Mouse (Mus musculus) liver, embryonic 12.5 days (tissue): ENCODE results near the gene S100a3. TPM values are rescaled to one million over a fixed set of nuclear protein-coding genes. Genes with fewer than 3 reads are reported as not detected.

ENCODE experiments used
- ATAC-seq: fragments of 200-750 bp; cut with Nextera tagmentation; 2 replicates; pipeline ENCODE4 v1.8.0; 2017; ENCODE audit warnings: moderate number of reproducible peaks, mild to moderate bottlenecking, moderate library complexity
- H3K27ac ChIP-seq: fragments of 300-500 bp; sonication (generic); 2 replicates; pipeline ENCODE4 v1.5.1; 2016; ENCODE audit warnings: mild to moderate bottlenecking
- H3K27me3 ChIP-seq: fragments of 300-500 bp; sonication (generic); replicated peaks from 2 replicates; pipeline ENCODE4 v1.6.1; 2016; ENCODE audit warnings: mild to moderate bottlenecking, moderate library complexity
- H3K36me3 ChIP-seq: fragments of 300-500 bp; sonication (generic); 2 replicates; pipeline ENCODE4 v1.6.1; 2016; ENCODE audit warnings: mild to moderate bottlenecking, moderate library complexity
- H3K4me1 ChIP-seq: fragments of 300-500 bp; sonication (generic); 2 replicates; pipeline ENCODE4 v1.6.1; 2016
- H3K4me2 ChIP-seq: fragments of 300-500 bp; sonication (generic); 2 replicates; pipeline ENCODE4 v1.6.1; 2016; ENCODE audit warnings: mild to moderate bottlenecking, moderate library complexity
- H3K4me3 ChIP-seq: fragments of 300-500 bp; sonication (generic); 2 replicates; pipeline ENCODE4 v1.5.1; 2016; ENCODE audit warnings: mild to moderate bottlenecking, moderate library complexity
- H3K9ac ChIP-seq: fragments of 300-500 bp; sonication (generic); 2 replicates; pipeline ENCODE4 v1.6.1; 2016; ENCODE audit warnings: mild to moderate bottlenecking, moderate library complexity
- H3K9me3 ChIP-seq: fragments of 300-500 bp; sonication (generic); replicated peaks from 2 replicates; pipeline ENCODE4 v1.6.1; 2016; ENCODE audit warnings: mild to moderate bottlenecking, moderate library complexity
- WGBS: fragments of 180-500 bp; shearing (Covaris S2); methylation state at CpG from one replicate; pipeline ENCODE4 v1.1.7; 2016; ENCODE audit not compliant: insufficient replicate concordance; 5-methylcytosine and 5-hydroxymethylcytosine counted together
- polyA plus RNA-seq: library from polyadenylated mRNA; unstranded; fragments of >200 nt; fragmentation: Nextera tagmentation; extraction: Ambion mirVana; gene quantifications from 2 replicates; pipeline ENCODE4 v1.2.1, GENCODE M21; 2016

Gene S100a3
- polyA plus RNA-seq, result 0.04 TPM in 1 of 2 replicates, not detected in the other

DNA sequence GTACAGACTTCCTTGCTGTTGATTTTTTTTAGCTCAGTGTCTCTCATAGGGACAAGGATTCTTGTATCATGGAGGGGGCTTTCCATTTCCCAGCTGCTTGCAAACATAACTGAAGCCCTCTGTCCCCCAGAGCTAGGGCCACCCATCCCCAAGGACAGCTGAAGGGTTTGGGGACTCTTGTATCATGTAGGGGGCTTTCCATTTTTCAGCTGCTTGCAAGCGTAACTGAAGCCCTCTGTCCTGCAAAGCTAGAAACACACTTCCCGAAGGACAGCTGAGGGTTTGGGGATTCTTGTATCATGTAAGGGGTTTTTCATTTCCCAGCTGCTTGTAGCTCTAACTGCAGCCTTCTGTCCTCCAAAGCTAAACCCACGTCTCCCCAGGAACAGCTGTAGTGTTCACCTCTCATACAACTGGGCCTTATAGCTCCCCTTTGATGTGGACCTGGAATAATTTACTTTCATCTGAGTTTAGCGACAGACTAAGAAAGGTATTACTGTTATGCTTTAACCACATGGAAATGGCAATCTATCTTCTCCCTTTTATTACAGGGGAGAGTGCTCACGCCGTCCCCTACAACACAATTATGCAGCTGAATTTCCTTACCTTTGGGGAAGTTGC is at the start of gene S100a3:
S100a3 (plus strand) TSS at position 571 of the 621 bp plus-strand sequence.
- no peaks in the 10 kb centered on the region for H3K36me3 ChIP-seq
- H3K4me2 ChIP-seq, result no peak within 1 kb of the TSS
- H3K27me3 ChIP-seq, result no peaks in the 10 kb centered on the region; the same call in 1 of the 2 replicates
- no peak for ATAC-seq
- H3K27ac ChIP-seq, result no peak within 1 kb of the TSS
- H3K9me3 ChIP-seq, result no peaks in the 10 kb centered on the region
- H3K9ac ChIP-seq, result no peak within 1 kb of the TSS
- H3K4me3 ChIP-seq, result no peak within 1 kb of the TSS
- WGBS, result 55% methylated on average over 6 of the region's 6 CpGs
- H3K4me1 ChIP-seq, result no peaks in the 10 kb centered on the region

DNA sequence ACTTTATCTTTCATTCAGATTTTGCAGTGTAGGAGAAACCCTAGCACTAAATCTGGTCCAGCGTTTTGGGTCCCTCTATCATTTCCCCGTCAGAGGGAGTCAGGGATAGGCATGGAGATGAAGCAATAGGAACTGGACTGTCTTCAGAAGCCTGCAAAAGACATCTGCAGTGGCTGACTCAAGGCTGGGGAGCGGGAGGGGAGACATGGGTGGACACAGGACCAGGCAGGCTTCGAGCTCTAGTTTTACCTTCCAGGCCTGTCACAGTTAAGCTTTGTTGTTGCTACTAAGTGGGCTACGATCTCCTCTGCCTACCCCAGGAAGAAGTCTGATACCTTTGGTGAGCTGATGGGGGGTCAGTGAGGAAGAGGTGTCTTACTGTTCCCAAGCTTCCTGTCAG is 48.1 kb upstream of the S100a3 start:
- WGBS, result 73% methylated on average over 5 of the region's 5 CpGs
- ATAC-seq, result no peak
- Histone ChIP-seq H3K9me3 (no peaks in the 10 kb centered on the region), H3K9ac (no peak overlapping the region; the same call in 1 of the 2 replicates), H3K27ac (no peak overlapping the region), H3K4me1 (peaks cover 45% of the 10 kb centered on the region), H3K27me3 (peaks cover 23% of the 10 kb centered on the region), H3K36me3 (peaks cover 10% of the 10 kb centered on the region), H3K4me3 (no peak overlapping the region), H3K4me2 (no peak overlapping the region)

DNA sequence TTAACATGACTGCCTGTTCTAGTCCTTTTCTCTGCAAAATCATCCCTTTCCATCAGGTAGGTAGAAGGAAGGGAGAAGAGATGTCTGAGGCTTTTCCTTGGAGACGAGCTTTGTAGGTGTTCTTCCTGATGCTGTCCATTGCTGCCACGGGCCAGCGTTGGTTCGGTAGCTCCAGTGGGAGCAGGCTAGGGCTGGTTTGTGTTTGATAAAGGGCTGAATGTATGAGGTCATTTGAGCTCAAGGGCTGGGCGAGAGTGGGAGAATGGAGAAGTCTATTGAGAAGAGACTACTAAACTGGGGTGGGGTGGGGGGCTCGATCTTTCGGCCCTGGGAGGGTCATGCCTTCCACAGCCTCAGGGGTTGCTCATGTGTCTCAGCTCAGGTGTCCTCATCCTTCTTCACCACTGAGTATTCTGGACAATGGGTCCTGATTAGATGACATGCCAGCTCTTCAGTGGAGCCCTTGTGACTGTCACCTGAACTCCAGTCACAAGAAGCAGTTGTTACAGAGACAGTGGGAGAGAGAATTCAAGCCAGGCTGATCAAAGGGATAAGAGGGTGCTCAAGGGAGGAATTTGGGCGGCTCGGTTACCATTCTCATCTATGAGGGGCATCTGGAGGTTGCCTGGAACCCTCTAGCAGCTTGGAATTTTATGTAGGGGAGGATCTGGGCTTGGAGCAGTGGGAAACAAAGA is 47.3 kb upstream of the S100a3 start:
- H3K4me1 ChIP-seq, result peaks cover 37% of the 10 kb centered on the region
- WGBS, result 64% methylated on average over 9 of the region's 9 CpGs
- no peaks in the 10 kb centered on the region for H3K9me3 ChIP-seq
- H3K36me3 ChIP-seq, result peaks cover 5% of the 10 kb centered on the region; the same call in 1 of the 2 replicates
- H3K27me3 ChIP-seq, result peaks cover 23% of the 10 kb centered on the region
- no peak for ATAC-seq
- no peak overlapping the region for H3K27ac ChIP-seq
- no peak overlapping the region for H3K9ac ChIP-seq
- no peak overlapping the region for H3K4me3 ChIP-seq
- peak overlapping the region; percentile 95; the same call in 1 of the 2 replicates for H3K4me2 ChIP-seq

DNA sequence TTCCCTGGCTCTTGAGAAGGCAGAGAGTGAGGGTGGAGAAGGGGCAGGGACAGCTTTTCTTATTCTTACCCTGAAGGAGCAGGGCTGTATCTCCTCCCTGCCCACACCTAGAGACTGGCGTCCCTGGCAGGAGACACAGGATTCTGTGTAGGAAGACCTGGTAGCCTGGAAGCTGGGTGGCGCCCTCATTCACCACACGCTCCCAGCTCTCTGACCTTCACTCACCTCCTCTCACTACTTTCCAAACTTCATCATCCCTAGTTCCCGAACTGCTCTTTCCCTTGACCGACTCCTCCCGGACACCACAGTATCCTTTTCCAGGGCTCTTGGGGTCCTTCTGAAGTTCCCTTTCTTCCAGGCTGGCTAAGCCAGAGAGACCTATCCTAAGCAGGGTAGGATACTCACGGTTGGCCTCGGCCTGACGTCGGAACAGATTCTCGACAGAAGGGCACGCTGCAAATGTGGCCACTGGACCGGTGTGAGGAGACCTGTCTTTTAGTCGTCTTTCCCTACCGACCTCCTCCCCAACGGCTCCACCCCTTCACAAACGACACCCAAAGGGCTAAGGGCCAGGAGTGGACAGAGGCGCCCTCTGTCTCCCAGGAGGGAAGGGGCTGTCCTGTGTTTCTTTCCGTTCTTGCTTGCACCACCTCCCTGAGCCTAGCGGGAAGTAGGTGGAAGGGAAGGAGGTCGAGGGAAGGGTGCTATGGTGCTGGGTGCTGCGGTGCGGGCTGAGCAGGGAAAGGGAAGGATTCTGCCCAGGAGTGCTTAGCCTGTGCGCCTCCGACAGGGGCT is 46.4 kb upstream of the S100a3 start, which contains the start of the genes S100a1 and S100a13:
S100a1 (minus strand) TSS at position 597 of the 795 bp plus-strand sequence.
S100a13 (plus strand) TSS at position 640 of the 795 bp plus-strand sequence.
- ATAC-seq, result peak; percentile 51
- Histone ChIP-seq H3K9me3 (no peaks in the 10 kb centered on the region), H3K4me2 (peak within 1 kb of the TSS; percentile 95), H3K4me3 (peak within 1 kb of the TSS; percentile 61), H3K9ac (peak within 1 kb of the TSS; percentile 68), H3K27ac (peak within 1 kb of the TSS; percentile 17; the same call in 1 of the 2 replicates), H3K4me1 (peaks cover 34% of the 10 kb centered on the region), H3K36me3 (peaks cover 5% of the 10 kb centered on the region; the same call in 1 of the 2 replicates), H3K27me3 (peaks cover 23% of the 10 kb centered on the region)
- WGBS, result 3% methylated on average over 25 of the region's 25 CpGs

DNA sequence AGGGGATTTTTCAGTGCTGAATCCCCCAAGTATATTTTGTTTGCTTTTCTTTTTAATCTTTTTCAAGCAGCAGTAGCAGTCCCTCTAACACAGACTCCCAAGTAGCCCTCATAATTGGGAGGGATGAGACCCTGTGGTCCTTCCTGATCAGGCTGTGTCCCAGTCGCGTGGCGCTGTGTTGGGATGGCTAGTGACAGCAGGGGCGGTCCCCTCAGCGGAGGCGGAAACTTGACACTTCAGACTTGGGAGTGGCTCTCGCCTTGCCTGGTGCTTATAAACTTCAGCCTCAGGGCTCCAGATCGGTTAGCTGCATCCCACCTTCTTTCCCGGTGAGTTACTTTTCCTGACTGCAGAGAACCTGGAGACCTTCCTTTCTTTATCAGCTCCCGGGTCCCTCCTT is 45.7 kb upstream of the S100a3 start:
- Histone ChIP-seq H3K36me3 (peaks cover 5% of the 10 kb centered on the region; the same call in 1 of the 2 replicates), H3K27me3 (peaks cover 23% of the 10 kb centered on the region), H3K9ac (peak overlapping the region; percentile 68), H3K4me3 (peak overlapping the region; percentile 61), H3K27ac (peak overlapping the region; percentile 17; the same call in 1 of the 2 replicates), H3K9me3 (no peaks in the 10 kb centered on the region), H3K4me1 (peaks cover 32% of the 10 kb centered on the region), H3K4me2 (peak overlapping the region; percentile 95)
- ATAC-seq, result peak; percentile 86
- WGBS, result 0% methylated on average over 10 of the region's 10 CpGs

DNA sequence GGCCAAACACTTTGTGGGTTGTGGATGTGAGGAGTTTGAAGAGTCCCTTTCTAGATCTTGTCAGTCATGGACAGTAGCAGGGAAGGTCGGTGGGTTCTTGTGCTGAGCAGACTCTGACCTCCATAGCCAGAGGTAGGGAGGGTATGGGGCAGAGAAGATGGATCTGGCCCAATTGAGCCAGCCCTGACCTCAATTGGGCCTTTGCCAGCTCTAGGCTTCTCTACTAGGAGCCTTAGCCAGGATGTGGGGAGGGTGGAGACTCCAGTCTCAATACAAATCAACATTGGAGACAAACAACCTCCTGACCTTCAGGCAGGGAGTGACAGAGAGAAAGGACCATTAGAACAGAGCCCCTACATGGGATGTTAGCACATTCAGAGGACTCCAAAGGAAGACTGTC is 45.1 kb upstream of the S100a3 start:
- Histone ChIP-seq H3K4me3 (peak overlapping the region; percentile 61), H3K9ac (peak overlapping the region; percentile 68), H3K36me3 (peaks cover 5% of the 10 kb centered on the region; the same call in 1 of the 2 replicates), H3K27ac (no peak overlapping the region), H3K27me3 (peaks cover 23% of the 10 kb centered on the region), H3K4me1 (peaks cover 27% of the 10 kb centered on the region), H3K9me3 (no peaks in the 10 kb centered on the region), H3K4me2 (peak overlapping the region; percentile 95)
- 46% methylated on average over 1 of the region's 1 CpGs for WGBS
- peak; percentile 14; the same call in 1 of the 2 replicates for ATAC-seq

DNA sequence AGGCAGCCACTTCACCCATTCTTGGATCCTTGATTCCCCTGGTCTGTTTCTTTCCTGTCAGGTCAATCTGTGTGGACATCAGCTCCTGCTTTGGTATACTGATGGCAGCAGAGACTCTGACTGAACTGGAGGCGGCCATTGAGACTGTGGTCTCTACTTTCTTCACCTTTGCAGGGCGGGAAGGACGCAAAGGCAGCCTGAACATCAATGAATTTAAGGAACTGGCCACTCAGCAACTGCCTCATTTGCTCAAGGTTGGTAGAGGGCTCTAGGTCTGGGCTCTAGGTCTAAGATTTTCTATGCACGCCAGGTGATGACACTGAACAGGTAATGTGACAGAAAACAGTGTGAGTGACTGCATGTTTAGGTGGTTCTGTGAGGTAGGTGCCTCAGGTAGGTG is 44.6 kb upstream of the S100a3 start:
- peak overlapping the region; percentile 95; the same call in 1 of the 2 replicates for H3K4me2 ChIP-seq
- no peak overlapping the region for H3K4me3 ChIP-seq
- no peak for ATAC-seq

DNA sequence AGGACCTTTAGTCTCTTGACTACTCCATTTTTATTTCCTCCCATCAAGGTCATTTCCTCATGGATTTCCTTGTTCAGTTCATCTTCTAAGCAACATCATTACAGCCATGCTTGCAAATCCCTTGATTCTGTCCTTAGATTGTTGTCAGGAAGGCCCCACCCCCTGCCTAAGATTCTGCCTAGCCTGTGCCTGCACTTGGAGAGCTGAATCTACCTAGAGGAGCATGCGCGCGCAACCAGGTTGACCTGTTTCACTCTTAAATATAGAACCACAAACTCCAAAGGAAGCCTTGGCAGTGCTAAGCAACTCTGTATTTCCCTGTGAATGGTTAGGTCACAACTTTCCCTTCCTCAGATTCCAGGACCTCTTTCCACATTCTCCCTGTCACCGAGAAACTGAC is 42.7 kb upstream of the S100a3 start:
- Histone ChIP-seq H3K4me2 (no peak overlapping the region), H3K4me1 (peaks cover 26% of the 10 kb centered on the region), H3K27me3 (peaks cover 13% of the 10 kb centered on the region), H3K27ac (no peak overlapping the region), H3K9ac (no peak overlapping the region), H3K9me3 (no peaks in the 10 kb centered on the region), H3K36me3 (no peaks in the 10 kb centered on the region), H3K4me3 (no peak overlapping the region)
- no peak for ATAC-seq
- 75% methylated on average over 4 of the region's 4 CpGs for WGBS

More for the DNA sequence above, 44.6 kb upstream of the S100a3 start:
- 80% methylated on average over 4 of the region's 4 CpGs for WGBS
- Histone ChIP-seq H3K4me1 (peaks cover 26% of the 10 kb centered on the region), H3K27me3 (peaks cover 23% of the 10 kb centered on the region), H3K9ac (no peak overlapping the region), H3K27ac (no peak overlapping the region), H3K36me3 (peaks cover 2% of the 10 kb centered on the region; the same call in 1 of the 2 replicates), H3K9me3 (no peaks in the 10 kb centered on the region)

DNA sequence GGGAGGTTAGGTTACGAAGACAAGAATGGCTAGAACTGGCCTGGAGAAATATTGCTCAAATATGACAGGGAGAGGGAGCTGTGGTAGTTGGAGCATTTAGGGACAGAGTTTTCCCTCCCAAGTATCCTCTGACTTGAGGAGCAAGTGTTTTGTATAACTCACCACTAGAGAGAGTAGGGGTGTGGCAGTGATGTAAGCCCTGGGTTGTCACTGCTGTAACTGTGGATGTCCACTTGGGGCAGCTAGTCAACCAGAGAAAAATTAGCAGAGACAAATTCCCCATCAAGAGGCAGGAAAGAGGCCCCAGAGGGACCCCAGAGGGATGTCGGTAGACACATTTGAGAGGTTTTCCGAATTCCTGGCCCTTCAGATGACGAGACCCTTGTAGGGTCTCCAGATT is 35.0 kb upstream of the S100a3 start:
- no peak for ATAC-seq
- no peak overlapping the region for H3K9ac ChIP-seq
- WGBS, result 55% methylated on average over 4 of the region's 4 CpGs
- H3K9me3 ChIP-seq, result no peaks in the 10 kb centered on the region
- no peak overlapping the region for H3K4me3 ChIP-seq
- no peak overlapping the region for H3K27ac ChIP-seq
- H3K36me3 ChIP-seq, result peaks cover 3% of the 10 kb centered on the region; the same call in 1 of the 2 replicates
- H3K4me1 ChIP-seq, result no peaks in the 10 kb centered on the region
- H3K4me2 ChIP-seq, result no peak overlapping the region
- no peaks in the 10 kb centered on the region for H3K27me3 ChIP-seq

DNA sequence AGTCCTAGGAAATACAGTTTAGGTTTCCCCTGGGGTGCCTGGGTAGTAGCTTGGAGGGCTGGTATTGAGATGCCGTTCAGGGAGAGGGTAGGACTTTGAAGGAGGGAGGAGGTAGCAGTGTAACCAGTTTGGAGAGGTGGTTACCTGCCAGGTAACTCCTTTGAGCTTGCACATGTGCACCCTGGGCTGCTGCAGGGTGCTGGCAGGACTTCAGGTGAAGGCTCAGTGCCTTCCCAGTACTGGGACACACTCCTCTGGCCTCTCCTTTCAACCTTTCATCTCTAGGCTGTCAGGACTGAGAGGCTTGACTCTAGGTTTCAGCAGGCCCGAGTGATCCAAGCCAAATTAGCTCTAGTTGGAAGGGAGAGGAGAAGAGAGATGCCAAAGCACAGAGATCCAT is 34.3 kb upstream of the S100a3 start:
- no peak overlapping the region for H3K9ac ChIP-seq
- H3K4me1 ChIP-seq, result no peaks in the 10 kb centered on the region
- no peaks in the 10 kb centered on the region for H3K9me3 ChIP-seq
- no peaks in the 10 kb centered on the region for H3K27me3 ChIP-seq
- H3K27ac ChIP-seq, result no peak overlapping the region
- H3K4me2 ChIP-seq, result no peak overlapping the region
- WGBS, result 62% methylated on average over 2 of the region's 2 CpGs
- no peak overlapping the region for H3K4me3 ChIP-seq
- ATAC-seq, result no peak
- peaks cover 3% of the 10 kb centered on the region; the same call in 1 of the 2 replicates for H3K36me3 ChIP-seq

DNA sequence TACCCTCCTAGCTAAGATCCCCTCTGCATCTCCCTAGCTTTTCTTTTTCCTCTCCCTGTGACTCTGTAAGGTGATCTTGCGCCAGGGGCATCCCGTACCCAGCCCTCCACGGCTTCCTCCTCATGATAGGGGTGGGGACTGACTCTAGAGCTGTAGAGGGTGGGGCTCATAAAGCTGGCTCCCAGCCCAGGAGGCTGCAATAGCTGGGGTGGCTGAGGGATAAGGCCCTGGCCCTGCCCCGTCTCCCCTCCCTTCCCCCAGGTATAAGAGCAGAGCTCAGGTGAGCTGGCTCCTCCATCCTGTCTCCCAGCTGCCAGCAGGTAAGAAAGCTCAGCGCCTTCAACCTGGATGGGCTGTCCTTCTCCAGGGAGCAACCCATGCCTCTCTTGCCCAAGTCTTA is 33.8 kb upstream of the S100a3 start, which contains the start of gene S100a14:
S100a14 (plus strand) TSS at position 277 of the 400 bp plus-strand sequence.
- H3K4me2 ChIP-seq, result no peak within 1 kb of the TSS
- no peak within 1 kb of the TSS for H3K4me3 ChIP-seq
- H3K4me1 ChIP-seq, result no peaks in the 10 kb centered on the region
- H3K9ac ChIP-seq, result no peak within 1 kb of the TSS
- no peaks in the 10 kb centered on the region for H3K27me3 ChIP-seq
- peak; percentile 49; the same call in 1 of the 2 replicates for ATAC-seq
- no peaks in the 10 kb centered on the region for H3K9me3 ChIP-seq
- WGBS, result 52% methylated on average over 5 of the region's 5 CpGs
- peaks cover 3% of the 10 kb centered on the region; the same call in 1 of the 2 replicates for H3K36me3 ChIP-seq
- H3K27ac ChIP-seq, result no peak within 1 kb of the TSS
